Mouse (Mus musculus) brain, embryonic 14.5 days (tissue): ENCODE measurements at regions not wholly inside any gene's neighbourhood (a gene's known extent, or its start where the extent isn't known, plus 50 kb on each side); places are given as distances from the start of the nearest gene placed in this dataset.

Source experiments
- CTCF ChIP-seq: fragments of 200-500 bp; IDR thresholded peaks from 2 replicates; pipeline ENCODE4 v1.5.1; 2012; ENCODE audit warnings: inconsistent platforms, mild to moderate bottlenecking, moderate library complexity, borderline replicate concordance; ENCODE audit not compliant: insufficient read depth, insufficient read length; ENCODE audit errors: extremely low read depth
- POLR2A ChIP-seq: fragments of 200-500 bp; IDR thresholded peaks from 2 replicates; pipeline ENCODE4 v1.6.1; 2012; ENCODE audit warnings: mild to moderate bottlenecking, inconsistent platforms, borderline replicate concordance; ENCODE audit not compliant: poor library complexity, insufficient read depth, insufficient read length, severe bottlenecking; ENCODE audit errors: extremely low read depth

- TF ChIP-seq CTCF: no peak
- TF ChIP-seq POLR2A: no peak
Measured at GRCm38 (mm10) chr16:39445740-39446139, 538.4 kb upstream of the Lsamp start.
